Mouse (Mus musculus) right cerebral cortex, postnatal 4 days (tissue): ENCODE results near the gene Pi4ka.
"Not testable (repeated sequence)": the region's sequence is repeated elsewhere in the genome, so short reads cannot be mapped to it uniquely, and the experiment has no call there.

Source experiments
- DNase-seq: peaks from one replicate; pipeline ENCODE4 v3.0.0-alpha.2; 2022

The Pi4ka gene

GRCm38 (mm10) chr16:17269872-17270271 is 136.2 kb downstream of the Pi4ka start:
- DNase-seq = no peak

GRCm38 (mm10) chr16:17267937-17268336 is 138.2 kb downstream of the Pi4ka start:
- no peak for DNase-seq

DNA sequence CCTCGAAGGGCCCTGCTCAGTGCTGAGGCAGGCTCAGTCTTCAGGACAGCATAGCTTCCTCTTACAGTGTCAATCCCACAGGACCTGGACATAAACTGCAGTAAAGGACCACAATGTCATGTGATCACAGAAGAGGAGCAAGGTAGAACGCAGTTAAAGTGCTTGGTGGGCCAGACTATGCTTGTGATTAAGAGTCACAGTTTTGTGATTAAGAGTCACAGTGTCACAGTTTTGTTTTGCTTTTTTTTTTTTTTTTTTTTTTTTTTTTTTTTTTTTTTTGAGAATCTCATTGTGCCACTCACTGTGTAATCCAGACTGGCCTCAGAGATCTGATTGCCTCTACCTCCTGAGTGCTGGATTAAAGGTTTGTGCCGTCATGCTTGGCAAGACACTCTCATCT is 140.0 kb downstream of the Pi4ka start:
- DNase-seq = no peak

- DNase-seq = no peak
Measured at GRCm38 (mm10) chr16:17261341-17261740, 144.8 kb downstream of the Pi4ka start.

DNA sequence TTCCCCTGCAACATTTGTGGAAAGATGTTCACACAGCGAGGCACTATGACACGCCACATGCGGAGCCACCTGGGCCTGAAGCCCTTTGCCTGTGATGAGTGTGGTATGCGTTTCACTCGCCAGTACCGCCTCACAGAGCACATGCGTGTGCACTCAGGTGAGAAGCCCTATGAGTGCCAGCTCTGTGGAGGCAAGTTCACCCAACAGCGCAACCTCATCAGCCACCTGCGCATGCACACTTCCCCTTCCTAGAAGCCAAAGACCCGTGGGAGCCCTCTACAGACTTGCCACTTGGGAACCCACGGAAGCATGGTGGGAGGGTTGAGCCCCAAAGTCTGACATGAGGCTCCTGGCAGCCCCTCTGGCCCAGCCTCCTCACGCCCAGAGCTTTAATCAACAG is 147.2 kb downstream of the Pi4ka start:
- no peak for DNase-seq

GRCm38 (mm10) chr16:17257359-17257821 is 148.7 kb downstream of the Pi4ka start:
- no peak for DNase-seq

DNA sequence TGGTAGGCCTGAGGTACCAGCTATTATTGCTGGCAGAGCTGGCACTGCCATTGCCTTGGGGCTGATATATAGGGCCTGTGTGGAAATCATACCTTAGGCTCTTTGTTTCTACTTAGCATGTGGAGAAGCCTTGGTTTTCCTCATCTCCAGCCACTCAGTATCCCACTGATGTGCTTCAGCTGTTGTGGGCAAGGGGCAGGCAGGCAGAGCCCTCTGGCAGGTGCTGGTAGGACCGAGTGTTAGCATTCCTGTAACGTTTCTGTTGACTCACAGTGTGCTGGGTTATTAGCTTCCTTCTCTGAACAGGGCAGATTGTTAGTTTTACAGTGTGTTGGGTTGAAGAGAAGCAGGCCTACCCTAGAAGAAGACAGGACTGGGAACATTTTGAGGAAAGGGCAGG is 150.8 kb downstream of the Pi4ka start:
- no peak for DNase-seq

DNA sequence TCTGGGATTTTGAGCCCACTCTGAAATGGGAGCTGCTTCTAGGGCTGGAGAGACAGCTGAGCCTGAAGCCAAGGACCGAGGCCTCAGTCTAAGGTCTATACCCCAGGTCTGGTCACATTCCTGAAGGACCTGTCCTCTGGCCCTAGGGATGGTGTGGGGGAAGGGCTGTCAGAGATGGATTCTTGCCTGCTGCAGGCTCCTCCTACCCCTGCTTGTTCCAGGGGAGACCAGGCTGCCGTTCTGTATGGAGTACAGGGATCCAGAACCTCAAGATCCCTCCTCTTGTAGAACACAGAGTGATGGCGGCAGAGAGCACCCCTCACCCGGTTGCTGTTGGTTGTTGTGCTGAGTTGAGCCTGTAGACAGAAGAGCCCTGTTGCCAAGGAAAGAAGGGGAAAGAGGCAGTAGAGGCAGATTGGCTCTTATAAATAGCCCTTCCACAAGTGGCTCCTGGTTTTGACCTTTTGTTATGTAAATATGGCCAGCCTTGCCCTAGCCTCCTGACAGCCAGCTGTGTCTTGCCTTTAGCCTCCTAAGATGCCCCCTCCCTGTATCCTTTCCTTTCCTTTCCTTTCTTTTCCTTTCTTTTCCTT is 152.0 kb downstream of the Pi4ka start:
- no peak for DNase-seq

- DNase-seq = no peak
Measured at GRCm38 (mm10) chr16:17252841-17253240, 153.3 kb downstream of the Pi4ka start.

DNA sequence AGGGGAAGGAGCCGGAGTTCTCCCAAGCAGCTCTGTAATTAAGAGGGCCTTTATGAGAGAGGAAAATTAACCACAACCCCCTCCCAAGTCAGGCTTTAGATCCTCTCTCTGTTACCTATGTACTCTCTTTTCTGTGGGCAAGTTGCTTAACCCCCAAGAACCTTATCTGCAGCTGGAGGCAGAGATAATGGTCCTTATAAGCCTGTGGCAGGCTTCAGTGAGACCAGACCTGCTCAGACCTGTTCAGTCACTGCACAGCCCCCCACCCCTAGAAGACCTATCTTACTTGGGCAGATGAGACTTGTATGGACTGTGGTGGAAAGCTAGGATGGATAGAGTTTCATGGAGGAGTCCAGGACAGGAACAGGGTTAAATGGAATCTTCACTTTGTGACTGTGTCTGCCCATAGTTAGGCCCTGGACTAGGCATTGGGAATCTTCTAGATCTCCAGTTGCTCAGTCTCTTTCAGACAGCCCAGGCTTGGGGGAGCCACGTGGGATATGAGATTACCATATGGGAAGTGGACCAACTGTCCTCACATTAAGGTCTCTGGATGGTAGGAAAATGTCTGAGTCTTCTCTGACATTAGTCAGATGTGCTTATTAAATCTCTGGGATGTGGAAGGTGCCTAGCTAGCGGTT is 153.9 kb downstream of the Pi4ka start:
- DNase-seq = no peak

DNA sequence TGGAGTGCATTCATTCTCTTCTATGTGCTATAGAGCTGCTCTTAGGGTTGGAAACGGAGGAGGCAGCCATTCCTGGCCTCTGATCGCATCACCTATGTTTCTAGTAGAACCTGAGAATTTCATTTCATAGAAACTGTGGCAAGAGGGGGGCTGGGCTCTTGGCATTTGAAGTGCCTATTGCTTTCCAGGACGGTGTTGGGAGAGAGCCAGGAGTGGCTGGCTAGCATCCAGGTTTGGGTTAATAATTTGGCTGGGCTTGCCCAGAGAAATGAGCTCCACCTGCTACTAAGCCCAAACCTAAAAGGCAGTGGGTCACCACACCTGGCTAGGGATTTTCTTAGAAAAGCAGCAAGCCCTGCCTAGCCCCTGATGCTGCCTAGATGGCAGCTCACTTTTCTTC is 154.6 kb downstream of the Pi4ka start:
- peak; percentile 56 for DNase-seq

- DNase-seq = no peak
Measured at GRCm38 (mm10) chr16:17249135-17249534, 157.0 kb downstream of the Pi4ka start.

GRCm38 (mm10) chr16:17247727-17248126 is 158.4 kb downstream of the Pi4ka start:
- no peak for DNase-seq

DNA sequence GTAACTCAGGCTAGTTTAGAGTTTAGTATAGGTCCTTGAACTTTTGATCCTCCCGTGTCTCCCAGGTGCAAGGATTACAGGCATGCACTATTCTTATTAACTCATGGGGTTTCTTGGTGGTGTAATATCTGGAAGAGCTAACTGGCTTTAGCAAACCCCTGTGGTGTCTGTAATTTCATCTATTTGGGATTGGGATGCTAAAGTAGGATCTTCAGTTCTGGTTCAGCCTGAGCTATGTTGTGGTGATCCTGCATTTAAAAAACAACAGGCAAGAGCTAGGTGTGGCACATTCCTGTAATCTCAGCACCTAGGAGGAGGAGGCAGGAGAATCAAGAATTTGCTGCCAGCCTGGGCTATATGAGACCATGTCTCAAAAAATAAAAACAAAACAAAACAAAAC is 161.1 kb downstream of the Pi4ka start:
- no peak for DNase-seq

- no peak for DNase-seq
Measured at GRCm38 (mm10) chr16:17243731-17244130, 162.4 kb downstream of the Pi4ka start.

GRCm38 (mm10) chr16:17239409-17239808 is 166.7 kb downstream of the Pi4ka start:
- DNase-seq = no peak

GRCm38 (mm10) chr16:17237634-17238033 is 168.5 kb downstream of the Pi4ka start:
- no peak for DNase-seq

DNA sequence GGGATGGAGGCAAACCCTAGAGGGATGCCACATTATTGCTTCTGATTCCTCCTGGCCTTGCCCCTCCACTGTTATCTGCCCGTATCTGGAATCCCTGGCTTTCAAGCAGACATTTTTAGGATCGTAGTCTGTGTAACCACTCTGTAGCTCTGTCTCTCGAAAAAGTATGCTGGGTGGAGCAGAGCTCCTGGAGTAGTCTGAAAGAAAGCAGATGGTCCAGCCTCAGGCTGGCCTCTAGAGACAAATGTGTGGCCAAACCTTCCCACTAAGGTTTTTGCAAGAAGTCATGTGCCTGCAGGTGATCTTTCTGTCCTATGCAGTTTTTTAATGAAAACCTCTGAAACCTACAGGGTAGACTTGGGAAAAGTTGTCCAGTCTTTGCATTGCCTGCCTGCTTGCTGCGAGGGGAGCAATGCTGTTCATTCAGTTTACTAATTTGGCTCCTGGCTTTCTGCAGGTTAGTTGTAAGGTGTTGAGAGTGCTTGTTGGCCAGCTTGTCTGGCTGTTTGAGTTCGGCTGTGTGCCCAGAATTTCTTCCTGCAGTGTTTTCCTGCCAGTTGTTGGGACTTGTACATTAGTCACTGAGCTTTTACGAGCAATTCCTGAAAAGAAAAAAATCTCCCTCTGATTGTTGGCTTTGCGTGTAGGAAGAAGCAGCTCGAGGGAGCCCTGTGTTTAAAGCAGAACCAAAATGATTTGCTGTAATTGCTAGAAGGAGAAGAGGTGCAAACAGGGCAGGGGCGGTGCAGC is 171.0 kb downstream of the Pi4ka start:
- no peak for DNase-seq

DNA sequence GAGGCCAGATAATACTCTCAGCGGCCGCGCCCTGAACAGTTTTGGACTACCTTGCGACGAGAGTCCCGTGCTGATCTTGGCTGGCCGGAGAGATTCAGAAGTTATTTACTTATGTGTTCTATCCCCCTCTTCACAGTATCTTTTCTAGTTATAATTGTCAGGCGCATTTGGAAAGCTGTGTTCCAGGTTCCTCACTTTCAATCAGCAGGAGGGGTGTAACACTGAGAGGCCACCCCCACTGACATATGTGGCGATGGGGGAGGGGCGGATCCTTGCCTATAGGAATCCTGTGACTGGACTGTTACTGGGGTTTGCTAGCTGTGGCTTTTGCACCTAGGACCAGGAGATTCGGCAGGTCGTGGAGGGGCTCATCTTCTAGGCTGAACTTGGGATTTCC is 171.6 kb downstream of the Pi4ka start:
- peak; percentile 62 for DNase-seq

DNA sequence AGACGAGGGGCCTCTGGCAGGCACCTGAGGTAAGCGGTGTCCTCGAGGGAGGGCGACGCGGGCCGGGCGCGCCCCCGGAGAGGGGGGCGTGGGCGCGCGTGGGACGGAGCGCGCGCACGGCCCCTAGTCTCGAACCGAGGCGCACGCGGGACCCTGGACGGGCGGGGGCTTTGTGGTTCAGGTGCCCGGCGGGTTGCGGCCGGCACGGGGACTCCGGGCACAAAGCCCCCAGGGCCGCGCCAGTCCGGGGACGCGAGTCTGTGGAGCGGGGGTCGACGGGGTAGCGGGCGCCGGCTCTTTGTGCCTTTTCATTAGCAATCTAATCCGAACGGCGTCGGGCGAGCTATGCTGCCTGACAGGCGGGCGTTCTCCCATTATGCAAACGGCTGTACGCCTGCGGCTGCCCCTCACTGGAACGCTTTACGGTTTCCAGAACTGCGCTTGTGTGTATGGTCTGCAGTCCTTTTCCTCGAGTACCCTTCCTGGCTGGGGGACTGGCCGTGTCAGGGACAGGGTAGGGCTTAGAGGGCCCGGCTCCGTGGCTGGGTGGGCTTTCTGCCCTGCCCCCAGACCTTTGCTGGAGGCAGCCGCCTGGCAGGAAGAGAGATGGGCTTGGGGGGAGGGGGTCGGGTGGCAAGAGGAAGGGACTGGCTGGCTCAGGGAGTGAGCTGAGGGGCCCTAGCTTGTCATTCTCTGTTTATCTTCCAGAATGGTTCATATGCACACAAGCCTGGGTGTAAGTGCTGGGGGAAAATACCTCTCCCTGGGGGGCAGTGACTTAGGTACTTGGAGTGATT is 172.2 kb downstream of the Pi4ka start:
- peak; percentile 58 for DNase-seq

DNA sequence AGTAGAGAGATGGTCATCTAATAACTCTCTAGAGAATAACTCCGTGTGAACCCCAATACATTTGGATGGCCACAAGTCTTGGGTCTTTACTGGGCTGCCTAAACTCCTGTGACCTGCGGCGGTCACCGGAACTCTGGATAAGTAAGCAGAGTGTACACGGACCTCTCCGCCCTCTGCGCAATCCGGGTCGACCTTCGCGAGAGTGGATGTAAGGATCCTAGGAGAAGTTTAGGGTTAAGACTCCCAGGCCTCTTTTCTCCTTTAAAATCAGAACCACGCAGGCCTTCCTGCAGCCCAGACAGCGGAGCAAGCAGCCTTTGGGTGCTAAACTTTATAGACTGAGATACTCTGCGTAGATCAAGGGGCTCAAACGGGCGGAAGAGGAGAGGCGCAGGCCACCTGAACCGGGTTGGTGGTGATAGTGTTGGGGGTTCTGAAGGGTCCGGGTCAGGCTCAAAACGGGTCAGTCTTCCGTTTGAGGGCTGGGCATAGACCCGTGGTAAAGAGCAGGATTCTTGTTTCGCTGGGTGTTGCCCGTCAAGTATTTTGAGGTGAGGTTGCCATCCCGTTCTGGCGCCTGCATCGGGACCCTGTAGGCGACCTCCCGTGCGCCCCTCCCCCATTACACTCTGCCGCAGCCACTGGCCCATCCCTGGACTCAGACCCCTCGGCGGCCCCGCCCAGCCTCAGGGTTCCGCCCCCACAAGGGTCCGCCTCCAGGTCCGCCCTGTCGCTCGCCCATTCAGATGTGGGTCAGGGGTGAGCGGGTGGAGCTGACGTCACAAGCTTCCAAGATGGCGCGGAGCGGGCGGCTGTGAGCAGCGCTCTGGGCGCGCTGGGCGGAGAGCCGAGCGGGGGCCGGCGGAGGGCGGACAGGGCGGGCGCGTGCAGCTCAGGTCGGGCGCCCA is 173.1 kb downstream of the Pi4ka start, which contains the start of gene Hic2:
Gene Hic2, plus strand, starts transcription at position 779 of the 908 bp plus-strand sequence.
- DNase-seq = peak; percentile 86

DNA sequence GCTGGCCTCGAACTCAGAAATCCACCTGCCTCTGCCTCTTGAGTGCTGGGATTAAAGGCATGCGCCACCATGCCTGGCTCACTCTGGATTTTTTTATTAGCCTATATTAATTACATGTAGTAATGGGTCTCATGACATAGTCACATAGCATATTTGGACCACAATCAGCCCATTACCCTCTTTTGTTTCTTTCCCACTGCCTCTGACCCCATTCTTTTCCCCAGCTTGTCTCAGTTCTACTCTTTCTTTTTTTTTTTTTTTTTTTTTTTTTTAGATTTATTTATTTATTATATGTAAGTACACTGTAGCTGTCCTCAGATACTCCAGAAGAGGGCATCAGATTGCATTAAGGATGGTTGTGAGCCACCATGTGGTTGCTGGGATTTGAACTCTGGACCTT is 174.6 kb downstream of the Pi4ka start:
- not testable (repeated sequence) for DNase-seq
